Mouse (Mus musculus) thymus, adult 2 months (tissue): ENCODE data around the gene Slc1a5.

Experiments
- CTCF ChIP-seq: fragments of 200-500 bp; IDR thresholded peaks from 2 replicates; pipeline ENCODE4 v1.5.1; 2012; ENCODE audit warnings: mild to moderate bottlenecking, control low read depth, low read length, moderate library complexity, borderline replicate concordance; ENCODE audit not compliant: control insufficient read depth, poor library complexity, insufficient read depth; ENCODE audit errors: extremely low read depth
- POLR2A ChIP-seq: fragments of 200-500 bp; IDR thresholded peaks from 2 replicates; pipeline ENCODE4 v1.6.1; 2012; ENCODE audit warnings: mild to moderate bottlenecking, low read length, control low read depth, moderate library complexity; ENCODE audit not compliant: control insufficient read depth, poor library complexity, insufficient read depth; ENCODE audit errors: extremely low read depth

DNA sequence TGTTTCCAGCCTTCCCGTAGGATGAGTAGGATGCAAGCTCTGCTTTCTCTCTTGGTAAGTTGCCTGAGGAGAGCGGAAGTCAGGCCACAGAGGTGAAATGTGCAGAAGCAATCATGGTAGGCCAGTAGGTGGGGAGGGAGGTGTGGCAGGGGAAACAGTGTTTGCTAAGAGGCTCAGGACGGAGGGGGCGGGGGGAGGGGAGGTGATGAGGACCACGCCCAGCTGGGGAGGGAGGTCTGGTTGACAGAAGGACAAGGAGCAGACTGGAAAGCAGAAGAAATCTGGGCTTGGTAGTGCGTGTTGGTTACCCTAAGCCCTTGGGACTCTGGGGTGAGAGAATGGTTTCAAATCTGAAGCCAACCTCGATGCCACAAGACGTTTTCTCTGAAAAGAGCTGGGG is 20.8 kb upstream of the Slc1a5 start:
- TF ChIP-seq POLR2A: no peak
- no peak for TF ChIP-seq CTCF
